Mouse (Mus musculus): Measurements from ENCODE around the gene Ccdc12.

- TF ChIP-seq CTCF (IDR thresholded peaks at IDR 0.05; ENCODE audit: insufficient read depth, low read length) (no peak), POLR2A (IDR thresholded peaks at IDR 0.05; ENCODE audit: borderline replicate concordance, extremely low read depth, low read depth, low read length) (no peak)
Measured at GRCm38 (mm10) chr9:110667219-110667836, 11.0 kb downstream of the Ccdc12 start.

All from lung, adult 2 months (tissue).